Mouse (Mus musculus) adrenal gland, adult 8-10 months (tissue): ENCODE results near the gene Krt77. TPM values are rescaled to one million over a fixed set of nuclear protein-coding genes. Genes with fewer than 3 reads are reported as not detected.

Experiments used
- DNase-seq: peaks from one replicate; pipeline ENCODE4 v3.0.0; 2022
- total RNA-seq, 4 experiments: library from RNA; stranded (reverse); gene quantifications; 2 replicates each; pipeline ENCODE4 v1.2.4; 2022

Gene Krt77
- not detected for total RNA-seq

DNA sequence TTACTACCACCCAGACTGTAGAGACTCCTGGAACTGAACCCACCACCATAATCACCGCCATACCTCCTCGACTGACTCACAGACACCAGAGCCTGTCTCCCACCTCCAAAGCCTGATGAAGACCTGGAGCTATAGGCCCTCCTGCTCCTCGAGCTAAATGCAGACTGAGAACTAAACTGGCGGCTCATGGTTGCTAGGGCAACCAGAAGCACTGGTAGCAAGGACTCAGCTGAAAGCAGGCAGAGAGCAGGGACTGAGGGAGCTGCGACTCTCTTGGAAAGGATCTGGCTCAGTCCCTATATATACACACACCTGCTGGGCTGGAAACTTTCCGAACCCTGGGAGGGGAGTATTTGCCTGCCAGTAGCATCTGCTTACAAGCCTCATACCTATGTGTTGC lies at the start of gene Krt77:
Krt77 (minus strand) TSS at position 275 of the 400 bp plus-strand sequence.
- DNase-seq: no peak

DNA sequence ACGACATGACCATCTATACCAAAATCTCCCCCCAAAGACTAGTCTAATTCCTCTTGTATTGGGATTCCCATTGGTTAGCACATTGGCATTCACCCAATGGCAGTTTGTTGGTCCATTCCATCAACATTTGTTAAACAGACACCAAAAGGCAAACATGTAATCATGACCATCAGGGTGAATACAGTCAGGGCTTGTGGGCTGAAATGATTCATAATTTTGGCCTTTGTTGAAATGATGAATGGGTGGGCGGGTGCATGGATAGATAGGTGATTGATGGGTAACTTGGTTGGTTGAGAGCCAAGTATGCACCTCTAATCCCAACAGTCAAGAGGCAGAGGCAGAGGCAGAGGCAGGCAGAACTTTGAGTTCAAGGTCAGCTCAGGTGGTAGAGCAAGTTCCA lies 46.6 kb upstream of the Krt77 start:
- DNase-seq: no peak

DNA sequence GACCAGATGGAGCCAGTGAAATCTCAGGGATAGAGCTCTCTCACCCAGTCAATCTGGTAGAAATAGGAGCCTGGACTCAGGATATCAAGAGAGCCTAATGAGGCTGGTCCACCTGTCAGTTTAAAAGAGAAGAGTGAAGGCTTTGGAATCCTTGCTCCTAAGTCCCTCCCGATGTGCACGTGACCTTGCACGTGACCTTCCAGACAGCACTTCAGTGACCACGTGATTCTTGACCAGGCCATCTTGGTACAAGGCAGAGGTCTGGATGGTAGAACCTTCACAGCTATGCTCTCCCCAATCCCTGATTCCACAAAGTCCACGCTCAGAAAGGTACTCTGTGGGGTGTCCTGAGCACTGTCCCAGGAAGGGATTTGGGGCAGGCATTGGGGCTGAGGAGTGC lies 35.3 kb upstream of the Krt77 start:
- no peak for DNase-seq

DNA sequence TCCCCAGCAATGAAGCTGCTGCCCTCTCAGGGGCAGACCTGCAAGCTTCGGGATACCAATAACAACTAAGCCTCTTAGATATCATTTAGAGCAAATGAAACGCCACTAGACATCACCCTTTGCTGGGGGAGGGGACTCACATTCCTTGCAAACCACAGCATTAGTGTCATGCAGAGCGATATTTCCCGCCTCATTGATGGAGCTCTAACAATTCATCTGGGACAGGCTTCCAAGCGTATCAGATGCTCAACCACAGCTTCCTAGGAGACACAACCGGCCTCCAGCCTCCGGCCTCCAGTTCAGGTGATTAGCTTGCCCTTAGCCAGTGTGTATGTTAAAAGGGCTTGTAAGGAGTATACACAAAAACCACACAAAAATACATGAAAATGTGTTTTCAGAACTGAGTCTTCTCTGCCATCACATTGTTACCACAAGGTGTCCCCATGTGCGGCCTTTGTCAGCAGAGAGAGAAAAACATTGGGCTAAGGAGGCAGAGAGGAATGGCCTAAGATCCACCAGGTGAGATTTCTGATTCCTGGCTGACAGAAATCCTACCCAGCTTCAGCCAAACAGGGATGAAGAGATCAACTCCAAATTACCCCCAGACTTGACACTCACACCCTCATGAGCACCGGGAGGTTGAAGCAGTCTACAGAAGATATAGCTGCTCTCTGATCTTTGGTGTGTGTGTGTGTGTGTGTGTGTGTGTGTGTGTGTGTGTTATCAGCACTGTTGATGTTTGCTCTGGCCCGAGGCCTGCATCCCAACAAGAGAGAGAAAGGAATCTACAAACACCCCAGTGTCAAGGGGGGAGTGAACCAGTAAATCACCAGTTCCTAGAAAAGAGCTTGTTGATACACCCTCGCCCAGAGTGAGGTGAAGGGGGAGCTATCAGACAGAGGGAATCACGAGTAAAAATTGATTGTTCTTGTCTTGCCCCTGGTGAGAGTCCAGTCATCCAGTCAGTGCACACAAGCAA lies 33.0 kb upstream of the Krt77 start:
- no peak for DNase-seq

DNA sequence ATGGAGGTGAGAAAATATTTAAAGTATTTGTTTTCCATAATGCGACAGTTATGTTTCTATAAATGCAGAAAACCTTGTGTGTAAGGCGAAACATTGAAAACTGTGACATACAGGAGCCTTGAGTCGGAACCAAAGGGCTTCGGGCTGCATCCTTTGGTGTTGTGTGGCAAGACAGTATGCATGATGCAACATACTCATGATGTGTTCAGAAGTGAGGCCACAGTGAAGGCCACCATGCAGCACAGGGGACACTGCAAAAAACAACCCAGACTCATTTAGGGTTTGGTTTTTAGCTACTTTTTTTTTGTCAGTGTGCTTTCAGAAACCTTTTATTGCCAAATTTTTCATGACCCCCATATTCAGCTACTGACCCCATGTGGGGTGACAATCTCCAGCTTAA lies 25.7 kb upstream of the Krt77 start:
- DNase-seq: peak; percentile 53

DNA sequence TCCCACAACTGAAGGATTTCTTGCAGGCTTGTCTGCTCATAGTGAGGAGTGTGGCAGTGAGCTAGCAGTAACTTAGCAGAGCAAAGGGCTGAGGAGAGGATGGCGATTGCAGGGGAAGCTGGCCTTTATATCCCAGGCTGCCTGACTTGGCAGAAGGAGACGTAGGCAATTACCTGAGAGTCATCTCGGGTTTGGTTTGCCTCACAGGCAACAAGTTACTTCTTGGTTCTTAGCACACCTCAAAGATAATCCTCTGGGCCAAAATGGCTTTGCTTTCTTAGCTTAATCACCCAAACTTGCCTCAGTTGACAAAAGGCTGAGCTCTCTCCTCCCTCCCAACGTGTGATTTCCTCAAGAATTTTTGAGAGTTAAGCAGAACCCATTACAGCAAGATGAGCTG lies 23.3 kb upstream of the Krt77 start, which contains the start of gene Krt76:
Krt76 (minus strand) TSS at position 101 of the 400 bp plus-strand sequence.
- DNase-seq: no peak

DNA sequence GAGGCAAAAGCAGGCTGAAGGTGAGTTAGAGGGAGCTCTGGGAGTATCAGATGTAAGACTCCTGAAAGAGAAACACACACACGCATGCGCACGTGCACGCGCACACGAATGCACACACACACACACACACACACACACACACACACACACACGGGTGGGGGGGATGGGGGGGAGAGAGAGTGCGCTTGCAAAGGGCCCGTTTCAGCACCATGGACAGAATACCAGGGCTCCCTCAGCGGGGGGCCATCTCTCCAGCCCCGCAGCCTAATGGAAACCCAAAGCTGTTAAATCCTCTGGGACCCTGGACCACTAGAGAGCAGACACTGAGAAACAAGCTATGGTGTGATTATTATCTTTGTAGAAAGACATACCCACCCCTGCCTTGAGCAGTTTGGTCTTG lies 10.3 kb upstream of the Krt77 start:
- no peak for DNase-seq

DNA sequence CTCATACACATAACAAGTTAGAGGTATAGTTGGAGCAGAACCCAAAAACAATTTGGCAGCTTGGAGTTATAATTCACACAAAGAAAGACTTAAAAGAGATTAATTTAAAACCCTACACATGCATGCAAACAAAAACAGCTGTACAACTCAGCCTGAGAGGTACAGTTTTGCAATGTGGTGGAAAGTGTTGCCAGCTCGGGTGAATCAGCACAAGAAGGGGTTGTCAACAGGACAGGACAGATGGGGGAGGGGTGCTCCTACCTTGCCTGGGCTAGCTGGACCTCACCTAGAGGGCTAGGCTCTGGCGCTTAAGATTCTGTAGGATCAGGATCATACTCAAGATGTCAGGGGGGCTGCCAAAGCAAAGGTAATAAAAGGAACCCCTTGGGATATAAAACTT lies 8.5 kb upstream of the Krt77 start:
- DNase-seq: peak; percentile 40

DNA sequence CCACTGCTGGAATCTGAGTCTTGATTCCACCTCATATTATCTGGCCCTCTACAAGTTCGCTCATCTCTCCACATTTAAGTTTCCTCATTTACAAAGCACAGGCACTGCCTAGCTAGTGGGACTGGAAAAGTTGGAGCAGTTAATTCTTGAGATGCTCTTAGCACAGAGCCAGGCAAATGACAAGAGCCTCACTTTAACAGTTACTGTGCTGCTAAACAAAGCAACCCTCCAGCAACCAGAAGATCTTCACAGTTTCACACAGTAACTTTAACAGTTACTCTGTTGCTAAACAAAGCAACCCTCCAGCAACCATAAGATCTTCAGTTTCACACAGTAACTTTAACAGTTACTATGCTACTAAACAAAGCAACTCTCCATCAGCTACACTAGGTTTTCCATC lies 4.9 kb upstream of the Krt77 start:
- DNase-seq: no peak

DNA sequence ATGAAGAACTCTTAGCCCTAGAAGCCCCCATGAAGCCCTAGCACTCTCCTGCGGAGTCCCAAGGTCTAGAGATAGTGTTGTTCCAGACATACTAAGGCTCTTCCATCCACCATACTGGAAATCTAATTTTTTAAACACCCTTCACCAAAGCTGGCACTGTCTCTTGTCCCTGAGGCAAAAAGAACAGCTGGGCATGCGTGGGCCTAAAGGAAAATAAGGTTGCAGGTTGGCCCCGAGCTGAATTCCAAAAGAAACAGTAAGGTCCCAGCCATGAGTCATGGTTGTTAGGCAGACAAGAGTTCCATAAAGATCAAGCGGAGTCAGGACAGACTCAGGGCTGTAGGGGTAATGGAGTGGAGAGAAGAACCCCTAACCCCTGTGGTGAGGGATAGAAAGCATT lies 3.7 kb upstream of the Krt77 start:
- DNase-seq: no peak

DNA sequence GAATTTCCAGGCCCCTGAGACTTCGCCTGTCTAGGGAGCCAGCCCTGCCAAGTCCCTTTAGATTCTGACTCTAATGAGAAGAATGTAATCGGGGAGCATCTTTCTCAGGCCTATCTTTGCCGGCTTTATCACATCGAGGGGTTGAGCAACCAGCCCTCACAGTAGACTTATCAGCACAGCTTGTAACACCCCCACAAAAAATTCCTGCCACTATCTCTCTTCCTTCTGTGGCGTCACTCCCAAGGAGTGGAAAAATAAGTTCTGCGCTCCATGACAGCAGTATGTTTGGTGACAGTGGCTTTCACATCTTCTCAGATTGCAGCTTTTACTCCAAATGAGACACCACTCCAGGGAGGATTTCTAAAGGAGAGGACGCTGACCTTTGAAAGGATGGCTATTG lies 2.8 kb downstream of the Krt77 start:
- DNase-seq: no peak

DNA sequence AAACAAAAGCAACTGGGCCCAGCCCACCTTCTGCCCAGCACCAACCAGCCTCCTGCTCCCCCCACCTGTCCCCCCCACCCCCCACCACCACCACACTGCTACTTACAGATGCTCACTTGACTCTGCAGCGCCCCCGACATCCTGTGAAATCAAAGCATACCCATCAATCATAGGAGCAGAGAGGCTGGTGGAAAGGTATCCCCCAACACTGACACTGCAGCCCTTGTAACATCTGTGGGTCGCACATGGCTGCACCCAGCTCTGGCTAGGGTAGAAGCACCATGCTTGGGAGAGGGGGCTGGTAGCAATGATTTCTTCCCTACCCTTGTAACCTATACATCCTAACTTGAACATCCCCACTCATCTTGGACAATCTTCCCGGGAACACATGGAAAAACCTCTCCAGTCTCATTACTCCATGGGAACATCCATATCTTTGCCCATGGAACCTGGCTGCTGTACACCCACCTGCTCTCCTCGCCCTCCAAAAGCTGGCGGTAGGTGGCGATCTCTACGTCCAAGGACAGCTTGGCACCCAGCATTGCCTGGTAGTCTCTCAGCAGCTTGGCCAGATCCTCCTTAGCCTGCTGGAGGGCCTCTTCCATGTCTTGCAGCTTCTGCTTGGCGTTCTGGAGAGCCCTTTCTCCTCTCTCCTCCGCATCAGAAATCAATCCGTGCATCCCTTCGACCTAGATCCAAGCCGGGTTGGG lies 8.9 kb downstream of the Krt77 start:
- DNase-seq: no peak

DNA sequence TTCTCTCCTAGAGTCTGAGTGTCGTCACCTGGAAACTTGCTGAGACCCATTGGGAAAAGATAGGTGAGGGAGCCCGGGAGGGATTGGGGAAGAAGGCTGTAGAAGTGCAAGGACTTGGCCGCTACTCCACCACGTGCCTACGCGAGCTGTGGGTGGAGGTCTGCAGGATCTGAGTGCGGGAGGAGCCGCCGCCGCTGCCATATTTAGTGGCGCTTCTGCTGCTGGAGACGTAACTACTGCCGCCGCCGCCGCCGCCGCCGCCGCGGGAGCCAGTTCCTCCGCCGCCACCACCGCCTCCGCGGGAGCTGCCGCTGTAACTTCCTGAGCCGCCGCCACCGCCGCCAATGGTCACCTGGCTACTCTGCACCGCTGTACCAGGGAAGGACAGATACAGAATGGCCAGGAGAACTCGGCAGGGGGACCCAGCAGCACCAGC lies 9.8 kb downstream of the Krt77 start:
- no peak for DNase-seq

DNA sequence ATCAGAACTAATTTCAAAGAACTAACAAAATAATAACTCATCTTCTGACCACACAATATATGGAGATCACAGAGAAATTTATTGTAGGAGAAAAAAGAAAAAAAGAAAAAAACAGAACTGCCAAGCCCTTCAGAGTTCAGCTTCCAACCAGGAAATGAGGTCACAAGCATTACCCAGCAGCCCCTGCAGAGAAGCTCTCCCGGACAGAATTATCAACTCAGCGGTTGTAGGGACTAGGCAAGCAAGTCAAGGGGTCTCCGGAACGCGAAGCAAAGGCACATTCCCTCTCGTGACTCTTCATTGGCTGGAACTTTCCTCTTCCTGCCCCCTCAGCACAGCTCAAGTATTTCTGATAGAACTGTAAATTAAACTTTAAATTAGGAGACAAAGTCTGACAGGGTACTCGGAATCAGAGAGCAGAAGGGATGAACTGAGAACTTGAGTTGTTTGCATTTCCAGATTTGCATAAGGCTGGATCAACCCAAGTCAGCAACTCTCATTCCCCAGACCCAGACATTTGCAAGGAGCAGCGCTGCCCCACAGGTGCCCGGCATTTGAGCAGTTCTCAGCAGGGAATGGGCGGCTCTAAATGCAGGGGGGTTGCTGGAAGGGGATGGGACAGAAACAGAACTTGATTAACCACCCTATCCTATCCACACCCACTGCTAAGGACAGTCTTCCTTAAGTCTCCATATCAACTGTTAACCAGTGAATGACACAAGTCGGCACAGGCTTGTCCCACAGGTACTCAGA lies 10.7 kb downstream of the Krt77 start:
- DNase-seq: no peak

DNA sequence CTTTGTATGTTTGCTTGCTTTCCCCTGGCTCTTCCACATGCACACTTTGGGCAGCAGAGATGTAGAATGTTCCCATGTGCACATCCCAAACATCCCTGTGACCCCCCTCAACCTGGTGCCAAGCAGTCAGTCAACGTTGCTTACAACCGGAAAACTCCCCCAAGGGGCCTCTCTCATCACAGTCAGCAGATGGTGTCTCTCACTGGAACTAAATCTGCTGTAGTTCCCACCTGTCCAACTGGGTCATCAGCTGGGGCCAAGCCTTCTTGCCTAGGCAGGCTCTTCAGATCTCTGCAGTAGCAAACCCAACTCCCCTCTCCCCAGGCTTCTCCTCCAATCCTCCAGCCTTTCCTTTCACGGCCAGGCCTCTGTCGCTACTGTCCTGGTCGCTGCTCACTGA lies 12.8 kb downstream of the Krt77 start:
- no peak for DNase-seq

DNA sequence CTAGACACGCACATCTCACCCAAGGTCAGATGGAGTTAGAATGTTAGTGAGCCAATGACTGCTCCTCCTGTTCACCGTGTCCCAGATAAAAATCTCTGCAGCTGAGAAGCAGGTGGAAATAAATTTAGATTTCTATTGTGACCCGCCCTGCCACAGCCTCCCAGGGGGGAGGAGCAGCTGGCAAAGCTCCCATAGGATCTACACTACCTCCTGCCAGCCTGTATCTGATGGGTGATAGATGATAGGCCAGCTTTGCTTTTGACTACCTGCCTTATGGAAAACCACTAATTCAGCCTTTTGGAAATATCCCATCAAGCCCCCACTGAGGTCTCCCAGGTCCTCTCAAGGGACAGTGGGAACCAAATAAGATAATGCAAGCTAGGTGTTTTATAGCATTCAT lies 13.8 kb downstream of the Krt77 start:
- no peak for DNase-seq

DNA sequence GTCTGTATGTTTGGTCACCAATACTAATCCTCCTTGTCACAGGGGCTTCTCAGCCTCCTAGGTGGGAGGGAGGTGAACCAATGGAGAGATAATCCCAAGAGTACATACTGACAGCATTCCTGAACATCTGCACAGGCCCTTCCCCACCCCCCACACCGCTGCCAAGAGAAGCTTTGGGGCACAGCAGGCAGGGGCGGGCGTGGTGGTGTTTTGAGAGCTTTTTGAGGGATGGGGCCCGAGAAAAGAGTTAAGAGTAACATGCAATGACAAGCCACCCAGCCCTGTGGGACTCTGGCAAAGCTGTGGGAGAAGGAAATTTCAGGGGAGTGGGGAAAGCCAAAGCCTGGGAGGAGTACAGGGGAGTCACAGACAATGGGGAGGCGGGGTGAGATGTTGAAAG lies 15.2 kb downstream of the Krt77 start:
- DNase-seq: no peak

DNA sequence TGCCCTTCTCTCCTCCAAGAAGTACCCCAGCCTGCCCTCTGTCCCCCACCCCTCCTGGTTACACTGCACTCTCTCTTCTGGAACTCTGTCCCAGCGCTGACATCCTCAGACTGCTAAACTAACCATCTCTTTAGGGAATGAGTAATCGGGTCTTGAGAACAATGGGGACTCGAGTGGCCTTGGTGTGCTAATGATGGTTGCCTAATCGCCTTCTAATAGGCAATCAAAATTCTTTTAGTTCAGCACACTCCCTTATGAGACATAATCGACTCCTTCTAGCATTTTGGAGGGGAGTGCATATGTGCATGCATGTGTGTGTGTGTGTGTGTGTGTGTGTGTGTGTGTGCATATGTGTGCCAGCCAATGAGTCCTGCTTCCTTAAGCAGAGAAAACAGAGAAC lies 16.9 kb downstream of the Krt77 start:
- DNase-seq: no peak

DNA sequence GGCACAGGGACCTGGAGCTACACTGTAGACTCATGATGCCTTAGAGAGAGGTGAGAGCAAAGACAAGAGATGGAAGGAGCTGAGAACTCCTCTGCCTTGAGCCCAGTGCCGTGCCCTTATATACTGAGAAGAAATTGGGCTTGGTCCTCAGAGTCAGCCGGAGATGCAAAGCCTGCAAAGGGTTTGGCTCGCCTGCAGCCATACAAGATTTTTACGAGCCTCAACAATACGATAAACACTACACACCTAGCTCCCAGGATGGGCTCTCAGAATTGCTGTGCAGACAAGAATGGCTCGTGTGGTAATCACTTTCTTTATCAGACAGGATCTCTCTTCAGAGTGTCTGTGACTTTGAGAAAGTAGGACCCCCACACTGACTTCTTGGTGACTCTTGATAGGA lies 18.8 kb downstream of the Krt77 start, which contains the start of gene Krt1:
Krt1 (minus strand) TSS at position 101 of the 400 bp plus-strand sequence.
- no peak for DNase-seq

DNA sequence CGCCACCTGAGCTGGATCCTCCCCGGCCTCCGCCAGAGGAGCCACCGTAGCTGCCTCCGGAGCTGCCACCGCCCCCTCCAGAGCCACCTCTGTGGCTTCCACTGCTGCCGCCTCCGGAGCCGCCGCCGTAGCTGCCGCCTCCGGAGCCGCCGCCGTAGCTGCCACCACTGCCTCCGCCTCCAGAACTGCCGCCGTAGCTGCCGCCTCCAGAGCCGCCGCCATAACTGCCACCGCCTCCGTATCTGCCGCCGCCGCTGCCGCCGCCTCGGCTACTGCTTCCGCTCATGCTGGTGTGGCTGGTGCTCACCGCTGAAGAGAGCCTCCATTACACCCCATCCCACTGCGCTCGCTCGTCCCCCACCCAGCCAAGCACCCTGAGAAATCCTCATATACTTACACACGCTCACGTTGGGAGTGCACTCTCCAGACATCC lies 23.5 kb downstream of the Krt77 start:
- no peak for DNase-seq

DNA sequence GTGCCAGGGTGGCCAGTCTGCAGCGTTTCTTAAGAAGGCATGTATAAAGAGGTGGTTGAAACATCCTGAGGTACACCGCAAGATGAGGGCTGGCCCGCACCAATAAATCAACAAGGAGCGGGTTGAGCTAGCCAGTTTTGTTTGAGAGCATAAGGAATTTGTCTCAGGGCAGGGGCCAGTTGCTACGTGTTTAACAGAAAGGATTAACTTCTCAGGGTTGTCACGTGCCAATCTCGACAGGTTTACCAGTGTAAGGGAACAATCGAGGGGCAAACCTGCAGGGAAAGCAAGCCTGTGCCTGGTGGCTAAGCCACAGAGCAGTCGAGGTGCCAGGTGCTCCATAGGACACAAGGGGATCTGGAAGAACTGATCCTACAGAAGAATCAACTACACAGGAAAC lies 26.3 kb downstream of the Krt77 start:
- DNase-seq: no peak

DNA sequence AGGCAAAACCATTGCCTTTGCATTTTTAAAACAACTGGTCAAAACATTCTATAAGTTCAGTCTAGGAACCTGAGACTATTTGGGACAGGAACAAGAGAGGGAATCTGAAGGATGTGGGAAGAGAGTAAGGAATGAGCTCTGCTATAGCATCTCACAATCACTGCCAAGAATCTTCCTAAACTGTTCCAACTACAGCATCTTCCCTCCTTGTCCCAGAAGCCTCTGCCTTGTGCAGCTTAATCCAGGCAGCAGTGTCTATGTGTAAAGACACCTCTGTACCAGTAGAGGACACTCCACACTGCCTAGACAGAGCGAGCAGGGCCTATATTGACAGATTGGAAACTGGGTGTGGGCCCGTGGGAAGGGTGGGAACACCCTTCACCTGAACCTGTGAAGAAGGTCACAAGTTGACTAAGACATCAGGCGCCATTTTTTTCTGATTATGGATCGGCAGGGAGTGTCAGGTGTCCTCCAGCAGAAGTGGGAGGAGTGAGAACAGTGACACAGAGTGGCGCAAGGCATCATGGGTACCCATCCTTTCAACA lies 34.6 kb downstream of the Krt77 start:
- DNase-seq: no peak

DNA sequence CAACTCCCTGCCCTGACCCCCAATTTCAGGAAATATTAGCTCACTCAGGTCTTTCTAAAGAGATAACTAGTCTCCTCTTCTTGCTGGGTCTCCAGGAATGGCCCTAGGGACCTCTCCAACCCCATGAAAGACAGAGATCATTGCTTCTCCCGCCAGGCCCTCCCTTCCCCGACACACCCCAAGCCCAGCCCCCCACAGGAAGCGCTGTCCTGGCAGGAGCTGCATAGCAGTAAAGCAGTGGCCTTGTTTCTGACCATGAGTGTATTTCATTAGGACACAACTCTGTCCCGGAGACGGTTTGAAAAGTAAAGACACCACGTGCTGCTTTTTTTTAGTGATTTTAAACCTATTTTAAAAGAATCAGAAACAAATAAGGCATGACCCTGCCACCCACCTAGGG lies 36.4 kb downstream of the Krt77 start:
- peak; percentile 47 for DNase-seq
